Mouse (Mus musculus) right cerebral cortex, postnatal 36 days (tissue): ENCODE data around the gene 4930447C04Rik.

Source experiments
- DNase-seq, 2 experiments: peaks; one replicate each; pipeline ENCODE4 v3.0.0; 2022; ENCODE audit warnings: low spot score in 2 of 2, mixed read lengths in 1 of 2

The 4930447C04Rik gene

GRCm38 (mm10) chr12:72943574-72944110, 3.1 kb upstream of the 4930447C04Rik start:
- no peak for DNase-seq

DNA sequence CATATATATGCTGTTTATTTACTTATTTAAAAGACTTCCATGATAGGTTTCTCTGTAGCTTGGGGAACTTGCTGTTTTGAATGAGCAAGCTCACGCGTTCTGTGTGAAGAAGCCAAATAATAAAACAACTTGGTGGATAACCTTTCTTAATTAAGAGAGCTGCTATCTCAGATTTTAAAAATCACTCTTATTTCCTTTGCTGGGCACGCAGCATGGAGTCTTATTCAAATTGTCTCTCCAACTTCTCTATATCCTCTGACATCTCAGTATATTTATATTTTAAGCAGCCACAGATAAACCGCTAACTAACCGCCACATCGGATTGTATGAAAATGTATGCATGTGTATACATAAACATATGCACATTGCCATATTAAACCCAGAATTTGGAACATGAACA, 1.6 kb upstream of the 4930447C04Rik start:
- no peak for DNase-seq

GRCm38 (mm10) chr12:72941398-72942051, 951 bp upstream of the 4930447C04Rik start:
- no peak for DNase-seq

- no peak for DNase-seq
These were observed 336 bp upstream of the 4930447C04Rik start for GRCm38 (mm10) chr12:72940822-72941397.

- DNase-seq = no peak
These were observed 958 bp downstream of the 4930447C04Rik start, which contains the start of gene Six6 for GRCm38 (mm10) chr12:72939616-72940015. Gene Six6 (plus strand): TSS chr12:72939892.

GRCm38 (mm10) chr12:72938600-72939490, 1.7 kb downstream of the 4930447C04Rik start:
- no peak for DNase-seq

- no peak for DNase-seq
These were observed 2.4 kb downstream of the 4930447C04Rik start for GRCm38 (mm10) chr12:72938176-72938575.

DNA sequence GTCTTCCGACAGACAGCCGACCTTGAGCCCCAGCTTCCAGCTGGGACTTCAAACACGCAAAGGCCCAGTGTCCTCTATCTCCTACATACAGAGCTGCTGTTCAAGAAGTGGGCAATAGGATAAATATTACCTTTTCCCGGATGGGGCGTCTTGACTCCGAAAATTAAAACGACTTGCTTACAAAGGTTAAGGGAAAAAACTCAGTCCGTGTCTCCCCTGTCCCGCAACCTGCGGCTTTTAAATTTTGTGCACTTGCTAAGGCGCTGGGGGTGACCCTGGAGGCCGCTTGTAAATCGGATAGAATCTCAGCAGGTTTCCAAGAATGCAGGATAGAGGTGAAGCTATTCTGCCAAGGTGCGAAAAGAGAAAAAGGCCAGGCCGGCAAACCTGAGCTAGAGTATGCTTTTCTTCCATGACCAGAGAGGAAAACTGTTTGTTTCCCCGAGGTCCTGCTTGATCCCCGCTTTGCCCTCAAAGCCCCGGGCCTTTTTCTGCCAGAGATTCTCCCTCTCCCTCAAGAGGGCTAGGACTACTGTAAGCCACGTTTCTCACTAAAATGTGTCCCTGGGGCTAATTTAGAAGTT, 2.9 kb downstream of the 4930447C04Rik start:
- no peak for DNase-seq

GRCm38 (mm10) chr12:72936751-72937150, 3.8 kb downstream of the 4930447C04Rik start:
- no peak for DNase-seq

GRCm38 (mm10) chr12:72917159-72917993, 23.2 kb downstream of the 4930447C04Rik start:
- DNase-seq = no peak

GRCm38 (mm10) chr12:72854377-72855032, 86.1 kb downstream of the 4930447C04Rik start:
- DNase-seq = no peak

DNA sequence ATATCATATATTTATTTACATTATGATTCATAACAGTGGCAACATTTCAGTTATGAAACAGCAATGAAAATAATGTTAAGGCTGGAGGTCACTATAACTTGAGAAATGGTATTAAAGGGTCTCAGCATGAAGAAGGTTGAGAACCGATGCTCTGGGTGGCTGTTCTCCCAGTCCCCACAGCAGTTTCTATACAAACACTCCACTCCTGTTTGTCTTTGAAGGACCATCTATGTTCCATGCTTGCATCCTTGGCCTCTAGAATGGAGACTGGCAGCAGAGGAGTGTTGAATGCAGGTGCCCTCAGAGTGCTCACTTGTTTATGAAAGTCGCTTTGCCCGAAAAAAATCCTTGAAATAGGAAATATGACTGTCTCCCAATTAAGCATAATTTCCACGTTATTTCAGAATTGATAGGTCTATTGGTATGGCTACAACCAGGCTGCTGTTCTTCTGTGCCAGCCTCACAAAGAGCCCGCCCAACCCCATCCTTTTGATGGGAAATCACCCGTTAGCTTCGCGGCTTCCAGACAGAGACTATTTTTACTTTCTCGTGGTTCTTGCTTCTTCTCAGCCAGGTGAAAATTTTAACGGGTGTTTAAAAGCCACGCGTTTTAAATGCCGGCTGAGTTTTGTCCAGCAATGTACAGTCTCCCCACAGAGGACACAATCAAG, 87.0 kb downstream of the 4930447C04Rik start:
- DNase-seq = no peak

DNA sequence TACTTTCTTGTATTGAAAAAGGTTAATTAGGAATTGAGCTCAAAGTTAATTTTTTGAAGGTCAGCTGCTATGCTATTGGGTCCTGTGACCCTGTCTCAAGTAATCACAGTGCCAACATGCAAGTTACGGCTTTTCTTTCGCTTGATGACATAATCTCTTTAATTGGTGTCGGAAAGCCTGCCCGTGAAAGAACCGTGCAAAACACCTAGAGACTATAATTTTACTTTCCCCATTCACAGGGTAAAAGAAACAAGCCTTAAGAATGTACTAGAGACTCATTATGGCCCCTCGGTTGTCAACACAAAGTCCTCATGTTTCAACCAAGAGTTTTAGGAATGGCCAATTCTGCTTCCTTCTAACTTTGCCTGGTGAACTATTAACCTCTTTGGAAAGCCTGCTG, 88.3 kb downstream of the 4930447C04Rik start:
- no peak for DNase-seq

GRCm38 (mm10) chr12:72850146-72850545, 90.4 kb downstream of the 4930447C04Rik start:
- DNase-seq = no peak

GRCm38 (mm10) chr12:72847725-72848124, 92.8 kb downstream of the 4930447C04Rik start:
- DNase-seq = no peak

DNA sequence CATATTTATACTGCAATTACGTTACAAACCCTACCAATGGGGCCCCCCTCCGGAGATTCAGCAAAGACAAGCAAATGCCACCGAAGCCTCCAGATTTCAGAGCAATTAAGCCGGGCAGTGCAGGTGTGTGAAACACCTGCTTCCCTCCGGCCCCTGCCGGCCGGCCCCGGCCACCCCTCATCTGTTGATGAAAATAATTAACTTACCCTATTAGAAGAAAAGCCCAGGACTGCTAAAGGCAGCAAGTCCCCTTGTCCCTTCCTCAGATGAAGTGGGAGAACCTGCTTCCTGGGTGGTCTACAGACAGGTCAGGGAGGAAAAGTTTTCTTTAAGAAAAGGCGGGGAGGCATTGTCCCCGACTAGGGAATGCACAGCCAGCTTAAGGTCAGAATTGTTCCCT, 94.6 kb downstream of the 4930447C04Rik start:
- DNase-seq = no peak

GRCm38 (mm10) chr12:72843973-72844620, 96.5 kb downstream of the 4930447C04Rik start:
- DNase-seq = no peak

GRCm38 (mm10) chr12:72843555-72843954, 97.0 kb downstream of the 4930447C04Rik start:
- no peak for DNase-seq

DNA sequence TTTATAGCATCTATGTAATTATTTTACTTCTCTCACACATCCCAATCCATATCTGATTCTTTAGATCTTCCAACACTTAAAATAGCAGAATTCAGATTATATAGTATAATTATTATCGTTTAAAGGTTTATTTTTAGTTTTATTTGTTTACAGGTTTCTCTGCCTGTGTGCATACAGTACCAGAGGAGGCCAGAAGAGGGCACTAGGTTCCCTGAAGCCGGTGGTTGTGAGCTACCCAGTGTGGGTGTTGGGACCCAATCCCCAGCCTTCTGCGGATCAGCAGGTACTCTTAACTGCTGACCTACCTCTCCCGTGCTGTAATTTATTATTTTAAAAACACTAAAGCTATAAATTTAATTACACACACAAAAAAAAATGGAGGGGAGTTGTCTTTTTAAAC, 97.4 kb downstream of the 4930447C04Rik start:
- DNase-seq = no peak
